Mouse (Mus musculus) myocyte (in vitro differentiated cells): ENCODE measurements at regions not wholly inside any gene's neighbourhood (a gene's known extent, or its start where the extent isn't known, plus 50 kb on each side); places are given as distances from the start of the nearest gene placed in this dataset.

Experiments
- H3K27me3 ChIP-seq: one replicate; pipeline ENCODE4 v1.6.1; 2011; ENCODE audit not compliant: control insufficient read depth, insufficient read depth, insufficient read length
- H3K36me3 ChIP-seq: one replicate; pipeline ENCODE4 v1.6.1; 2011; ENCODE audit not compliant: control insufficient read depth, insufficient read depth
- H3K4me2 ChIP-seq: one replicate; pipeline ENCODE4 v1.6.1; 2011; ENCODE audit warnings: low read depth, control low read depth
- H3K4me3 ChIP-seq: one replicate; pipeline ENCODE4 v1.5.1; 2011; ENCODE audit warnings: mild to moderate bottlenecking, control low read depth, moderate library complexity
- H3K79me2 ChIP-seq: one replicate; pipeline ENCODE4 v1.6.1; 2011; ENCODE audit not compliant: control insufficient read depth, insufficient read depth
- H3ac ChIP-seq: one replicate; pipeline ENCODE4 v1.6.1; 2011; ENCODE audit not compliant: control insufficient read depth, insufficient read length
- CEBPB ChIP-seq: IDR thresholded peaks from 2 replicates; pipeline ENCODE4 v1.6.1; 2011; ENCODE audit warnings: mild to moderate bottlenecking, moderate library complexity; ENCODE audit not compliant: poor library complexity, insufficient read depth, severe bottlenecking
- E2F4 ChIP-seq: IDR thresholded peaks from one replicate; pipeline ENCODE4 v1.6.1; 2011; ENCODE audit warnings: mild to moderate bottlenecking, control low read depth, moderate library complexity; ENCODE audit not compliant: insufficient read depth
- MAX ChIP-seq: IDR thresholded peaks from one replicate; pipeline ENCODE4 v1.6.1; 2011; ENCODE audit warnings: low read depth, mild to moderate bottlenecking, control low read depth
- MYOD1 ChIP-seq, 3 experiments: IDR thresholded peaks; one replicate each; pipeline ENCODE4 v1.6.1; 2011; ENCODE audit warnings: control low read depth in 2 of 3, low read depth in 2 of 3, mild to moderate bottlenecking in 2 of 3, moderate library complexity in 1 of 3; ENCODE audit not compliant: insufficient read length in 2 of 3, control insufficient read depth in 1 of 3
- MYOG ChIP-seq, 3 experiments: IDR thresholded peaks; one replicate each; pipeline ENCODE4 v1.6.1; 2011; ENCODE audit warnings: control low read depth in 2 of 3, low read depth in 2 of 3, mild to moderate bottlenecking in 2 of 3; ENCODE audit not compliant: insufficient read length in 2 of 3, control insufficient read depth in 1 of 3, insufficient read depth in 1 of 3
- POLR2A ChIP-seq: IDR thresholded peaks from one replicate; pipeline ENCODE4 v1.6.1; 2011; ENCODE audit warnings: low read depth, mild to moderate bottlenecking, control low read depth, moderate library complexity; ENCODE audit not compliant: insufficient read length
- POLR2AphosphoS2 ChIP-seq: IDR thresholded peaks from one replicate; pipeline ENCODE4 v1.6.1; 2011; ENCODE audit warnings: low read depth, control low read depth; ENCODE audit not compliant: insufficient read length
- REST ChIP-seq: IDR thresholded peaks from one replicate; pipeline ENCODE4 v1.6.1; 2011; ENCODE audit warnings: mild to moderate bottlenecking, control low read depth, moderate library complexity; ENCODE audit not compliant: insufficient read depth, insufficient read length
- SRF ChIP-seq: IDR thresholded peaks from one replicate; pipeline ENCODE4 v1.6.1; 2011; ENCODE audit warnings: low read depth; ENCODE audit not compliant: control insufficient read depth, insufficient read length
- TCF12 ChIP-seq: IDR thresholded peaks from one replicate; pipeline ENCODE4 v1.6.1; 2011; ENCODE audit warnings: mild to moderate bottlenecking, control low read depth; ENCODE audit not compliant: poor library complexity, insufficient read depth, severe bottlenecking
- TCF3 ChIP-seq: IDR thresholded peaks from one replicate; pipeline ENCODE4 v1.6.1; 2011; ENCODE audit warnings: low read depth, control low read depth; ENCODE audit not compliant: insufficient read length
- USF1 ChIP-seq: IDR thresholded peaks from one replicate; pipeline ENCODE4 v1.6.1; 2011; ENCODE audit warnings: low read depth, mild to moderate bottlenecking, control low read depth, moderate library complexity

- Histone ChIP-seq H3K79me2 (no peaks in the 10 kb centered on the region), H3K4me3 (no peak overlapping the region), H3ac (no peak overlapping the region), H3K36me3 (no peaks in the 10 kb centered on the region), H3K4me2 (no peak overlapping the region), H3K27me3 (no peaks in the 10 kb centered on the region)
- TF ChIP-seq CEBPB (no peak), SRF (no peak)
Observed at GRCm38 (mm10) chr7:51101166-51101565, 409.7 kb upstream of the Ano5 start.

GRCm38 (mm10) chr7:51140796-51141195, 370.0 kb upstream of the Ano5 start:
- no peak overlapping the region for H3K4me2 ChIP-seq
- no peaks in the 10 kb centered on the region for H3K27me3 ChIP-seq
- H3K79me2 ChIP-seq: no peaks in the 10 kb centered on the region
- H3K36me3 ChIP-seq: no peaks in the 10 kb centered on the region
- H3ac ChIP-seq: no peak overlapping the region
- H3K4me3 ChIP-seq: no peak overlapping the region
- TF ChIP-seq MAX (no peak), TCF12 (no peak), TCF3 (no peak), SRF (no peak), POLR2A (no peak), USF1 (no peak), CEBPB (no peak), MYOG (IDR thresholded peaks at IDR 0.05; ENCODE audit: control insufficient read depth in 1 of 3, insufficient read depth in 1 of 3, insufficient read length in 2 of 3, low read depth in 2 of 3) (no peak), POLR2AphosphoS2 (no peak), REST (no peak), E2F4 (no peak), MYOD1 (IDR thresholded peaks at IDR 0.05; ENCODE audit: control insufficient read depth in 1 of 3, insufficient read length in 2 of 3, low read depth in 2 of 3) (no peak)

GRCm38 (mm10) chr7:51175211-51175610, 335.6 kb upstream of the Ano5 start:
- no peak for TF ChIP-seq POLR2A
- no peak for TF ChIP-seq CEBPB
- TF ChIP-seq POLR2AphosphoS2: no peak
- no peak for TF ChIP-seq SRF
- TF ChIP-seq E2F4: no peak
- TF ChIP-seq MAX: no peak
- TF ChIP-seq MYOD1 (IDR thresholded peaks at IDR 0.05; ENCODE audit: control insufficient read depth in 1 of 3, insufficient read length in 2 of 3, low read depth in 2 of 3): no peak
- TF ChIP-seq USF1: no peak
- no peak for TF ChIP-seq REST
- TF ChIP-seq MYOG (IDR thresholded peaks at IDR 0.05; ENCODE audit: control insufficient read depth in 1 of 3, insufficient read depth in 1 of 3, insufficient read length in 2 of 3, low read depth in 2 of 3): no peak
- no peak overlapping the region for H3K4me2 ChIP-seq
- H3ac ChIP-seq: no peak overlapping the region
- no peaks in the 10 kb centered on the region for H3K79me2 ChIP-seq
- no peaks in the 10 kb centered on the region for H3K36me3 ChIP-seq
- H3K27me3 ChIP-seq: no peaks in the 10 kb centered on the region
- H3K4me3 ChIP-seq: no peak overlapping the region

GRCm38 (mm10) chr7:51215487-51216232, 295.2 kb upstream of the Ano5 start:
- Histone ChIP-seq H3K36me3 (no peaks in the 10 kb centered on the region), H3K79me2 (no peaks in the 10 kb centered on the region), H3K4me3 (no peak overlapping the region), H3K27me3 (no peaks in the 10 kb centered on the region), H3K4me2 (no peak overlapping the region), H3ac (no peak overlapping the region)
- TF ChIP-seq USF1 (no peak), E2F4 (no peak), POLR2AphosphoS2 (no peak), MYOG (IDR thresholded peaks at IDR 0.05; ENCODE audit: control insufficient read depth in 1 of 3, insufficient read depth in 1 of 3, insufficient read length in 2 of 3, low read depth in 2 of 3) (no peak), MYOD1 (IDR thresholded peaks at IDR 0.05; ENCODE audit: control insufficient read depth in 1 of 3, insufficient read length in 2 of 3, low read depth in 2 of 3) (no peak), TCF3 (no peak), CEBPB (no peak), SRF (no peak), REST (no peak), MAX (no peak), POLR2A (no peak), TCF12 (no peak)

GRCm38 (mm10) chr7:51216233-51216605, 294.6 kb upstream of the Ano5 start:
- H3K79me2 ChIP-seq: no peaks in the 10 kb centered on the region
- no peak for TF ChIP-seq MAX
- no peak for TF ChIP-seq CEBPB
- no peak for TF ChIP-seq REST
- TF ChIP-seq TCF3: no peak
- TF ChIP-seq TCF12: no peak
- no peak for TF ChIP-seq USF1
- TF ChIP-seq MYOD1 (IDR thresholded peaks at IDR 0.05; ENCODE audit: control insufficient read depth in 1 of 3, insufficient read length in 2 of 3, low read depth in 2 of 3): no peak
- TF ChIP-seq E2F4: no peak
- TF ChIP-seq POLR2A: no peak
- TF ChIP-seq MYOG (IDR thresholded peaks at IDR 0.05; ENCODE audit: control insufficient read depth in 1 of 3, insufficient read depth in 1 of 3, insufficient read length in 2 of 3, low read depth in 2 of 3): no peak
- no peak for TF ChIP-seq POLR2AphosphoS2
- H3K36me3 ChIP-seq: no peaks in the 10 kb centered on the region
- H3K27me3 ChIP-seq: no peaks in the 10 kb centered on the region
- H3ac ChIP-seq: no peak overlapping the region
- no peak overlapping the region for H3K4me3 ChIP-seq
- no peak overlapping the region for H3K4me2 ChIP-seq
